Mouse (Mus musculus) MEL (cell line): ENCODE data around the gene Exoc5. TPM values are rescaled to one million over a fixed set of nuclear protein-coding genes. Genes with fewer than 3 reads are reported as not detected.
"Not testable (repeated sequence)": the region's sequence is repeated elsewhere in the genome, so short reads cannot be mapped to it uniquely, and the experiment has no call there.

Experiments
- DNase-seq: peaks from one replicate; pipeline ENCODE4 v3.0.0; 2011; ENCODE audit warnings: low read depth, low spot score
- H3K27ac ChIP-seq: 2 replicates; pipeline ENCODE4 v1.5.1; 2012; ENCODE audit warnings: low read depth, mild to moderate bottlenecking, control low read depth, low read length, moderate library complexity; ENCODE audit not compliant: control insufficient read depth
- H3K27me3 ChIP-seq, 2 experiments: fragments of 150-350 bp in 1 of 2; sonication (generic) in 1 of 2; 2 replicates each; pipeline ENCODE4 v1.6.1; 2012; ENCODE audit warnings: low read length in 2 of 2, mild to moderate bottlenecking in 2 of 2, improper control_type of control experiment in 1 of 2, moderate library complexity in 1 of 2; ENCODE audit not compliant: insufficient read depth in 2 of 2, control insufficient read depth in 1 of 2
- H3K36me3 ChIP-seq, 2 experiments: 2 replicates each; pipeline ENCODE4 v1.6.1; 2012 to 2014; ENCODE audit warnings: low read length in 2 of 2, improper control_type of control experiment in 1 of 2, inconsistent platforms in 1 of 2, mild to moderate bottlenecking in 1 of 2; ENCODE audit not compliant: insufficient read depth in 2 of 2, control insufficient read depth in 1 of 2
- H3K4me1 ChIP-seq, 2 experiments: fragments of 150-350 bp in 1 of 2; sonication (generic) in 1 of 2; 2 replicates each; pipeline ENCODE4 v1.6.1; 2012; ENCODE audit warnings: low read length in 2 of 2, improper control_type of control experiment in 1 of 2, mild to moderate bottlenecking in 1 of 2; ENCODE audit not compliant: insufficient read depth in 2 of 2, control insufficient read depth in 1 of 2
- H3K4me3 ChIP-seq, 2 experiments: fragments of 150-350 bp in 1 of 2; sonication (generic) in 1 of 2; 2 replicates each; pipeline ENCODE4 v1.5.1; 2012; ENCODE audit warnings: low read depth in 2 of 2, low read length in 2 of 2, mild to moderate bottlenecking in 2 of 2, moderate library complexity in 2 of 2, control low read depth in 1 of 2, improper control_type of control experiment in 1 of 2; ENCODE audit not compliant: control insufficient read depth in 1 of 2, insufficient read depth in 1 of 2
- H3K79me2 ChIP-seq: 2 replicates; pipeline ENCODE4 v1.6.1; 2012; ENCODE audit warnings: mild to moderate bottlenecking, low read length, moderate library complexity; ENCODE audit not compliant: control insufficient read depth, poor library complexity, insufficient read depth
- H3K9ac ChIP-seq: 2 replicates; pipeline ENCODE4 v1.6.1; 2012; ENCODE audit warnings: low read depth, mild to moderate bottlenecking, control low read depth, low read length, moderate library complexity; ENCODE audit not compliant: control insufficient read depth, poor library complexity, severe bottlenecking
- H3K9me3 ChIP-seq: fragments of 150-350 bp; sonication (generic); replicated peaks from 2 replicates; pipeline ENCODE4 v1.6.1; 2012; ENCODE audit warnings: mild to moderate bottlenecking, low read length, improper control_type of control experiment, moderate library complexity; ENCODE audit not compliant: insufficient read depth
- BHLHE40 ChIP-seq: IDR thresholded peaks from 2 replicates; pipeline ENCODE4 v1.6.1; 2012; ENCODE audit warnings: low read depth, mild to moderate bottlenecking, inconsistent platforms, low read length, improper control_type of control experiment, borderline replicate concordance
- CHD1 ChIP-seq: IDR thresholded peaks from 2 replicates; pipeline ENCODE4 v1.6.1; 2012; ENCODE audit warnings: low read depth, mild to moderate bottlenecking, inconsistent platforms, low read length, improper control_type of control experiment
- CHD2 ChIP-seq: IDR thresholded peaks from 2 replicates; pipeline ENCODE4 v1.6.1; 2011; ENCODE audit warnings: low read length, improper control_type of control experiment
- CTCF ChIP-seq, 3 experiments: IDR thresholded peaks in 2 of 3; conservative IDR thresholded peaks in 1 of 3; 2 replicates each; pipeline ENCODE4 v1.5.1; 2011 to 2012; ENCODE audit warnings: low read length in 3 of 3, low read depth in 2 of 3, mild to moderate bottlenecking in 2 of 3, improper control_type of control experiment in 1 of 3, inconsistent platforms in 1 of 3, mixed read lengths in 1 of 3, moderate library complexity in 1 of 3; ENCODE audit not compliant: control insufficient read depth in 1 of 3, insufficient read depth in 1 of 3, poor library complexity in 1 of 3, severe bottlenecking in 1 of 3
- ELF1 ChIP-seq: IDR thresholded peaks from 2 replicates; pipeline ENCODE4 v1.6.1; 2014; ENCODE audit warnings: low read depth, mild to moderate bottlenecking, inconsistent platforms, low read length, improper control_type of control experiment, moderate library complexity
- EP300 ChIP-seq, 2 experiments: IDR thresholded peaks; 2 replicates each; pipeline ENCODE4 v1.6.1; 2011; ENCODE audit warnings: improper control_type of control experiment in 2 of 2, low read length in 2 of 2, low read depth in 1 of 2, mild to moderate bottlenecking in 1 of 2
- ETS1 ChIP-seq: IDR thresholded peaks from 2 replicates; pipeline ENCODE4 v1.6.1; 2012; ENCODE audit warnings: low read depth, mild to moderate bottlenecking, inconsistent platforms, low read length, improper control_type of control experiment, moderate library complexity
- GABPA ChIP-seq: IDR thresholded peaks from 2 replicates; pipeline ENCODE4 v1.6.1; 2012; ENCODE audit warnings: low read depth, mild to moderate bottlenecking, inconsistent platforms, low read length, improper control_type of control experiment, moderate library complexity
- JUND ChIP-seq: IDR thresholded peaks from 2 replicates; pipeline ENCODE4 v1.6.1; 2011; ENCODE audit warnings: low read depth, mild to moderate bottlenecking, improper control_type of control experiment, low read length
- MAFK ChIP-seq: IDR thresholded peaks from 2 replicates; pipeline ENCODE4 v1.6.1; 2011; ENCODE audit warnings: low read depth, mild to moderate bottlenecking, low read length, improper control_type of control experiment, borderline replicate concordance
- MAX ChIP-seq: IDR thresholded peaks from 2 replicates; pipeline ENCODE4 v1.6.1; 2011; ENCODE audit warnings: low read length, improper control_type of control experiment
- MXI1 ChIP-seq: IDR thresholded peaks from 2 replicates; pipeline ENCODE4 v1.6.1; 2011; ENCODE audit warnings: mild to moderate bottlenecking, low read depth, low read length, improper control_type of control experiment
- MYC ChIP-seq: IDR thresholded peaks from 2 replicates; pipeline ENCODE4 v1.6.1; 2011; ENCODE audit warnings: low read depth, mild to moderate bottlenecking, low read length, improper control_type of control experiment, moderate library complexity
- POLR2A ChIP-seq, 2 experiments: IDR thresholded peaks; 2 replicates each; pipeline ENCODE4 v1.6.1; 2011 to 2012; ENCODE audit warnings: low read length in 2 of 2, mild to moderate bottlenecking in 2 of 2, control low read depth in 1 of 2, improper control_type of control experiment in 1 of 2, low read depth in 1 of 2, moderate library complexity in 1 of 2; ENCODE audit not compliant: control insufficient read depth in 1 of 2, insufficient read depth in 1 of 2, poor library complexity in 1 of 2
- POLR2AphosphoS2 ChIP-seq: IDR thresholded peaks from 2 replicates; pipeline ENCODE4 v1.6.1; 2011; ENCODE audit warnings: low read length, improper control_type of control experiment
- RAD21 ChIP-seq: IDR thresholded peaks from 2 replicates; pipeline ENCODE4 v1.6.1; 2011; ENCODE audit warnings: mild to moderate bottlenecking, low read depth, low read length, improper control_type of control experiment
- RCOR1 ChIP-seq: IDR thresholded peaks from 2 replicates; pipeline ENCODE4 v1.6.1; 2012; ENCODE audit warnings: low read depth, mild to moderate bottlenecking, inconsistent platforms, low read length, improper control_type of control experiment
- SIN3A ChIP-seq: IDR thresholded peaks from 2 replicates; pipeline ENCODE4 v1.6.1; 2012; ENCODE audit warnings: low read length, improper control_type of control experiment, inconsistent platforms
- SMC3 ChIP-seq: IDR thresholded peaks from 2 replicates; pipeline ENCODE4 v1.6.1; 2011; ENCODE audit warnings: low read depth, low read length, improper control_type of control experiment
- TAL1 ChIP-seq: IDR thresholded peaks from 2 replicates; pipeline ENCODE4 v1.6.1; 2012; ENCODE audit warnings: mild to moderate bottlenecking, inconsistent platforms, low read length, moderate library complexity, mixed read lengths
- USF1 ChIP-seq: IDR thresholded peaks from 2 replicates; pipeline ENCODE4 v1.6.1; 2014; ENCODE audit warnings: low read depth, mild to moderate bottlenecking, inconsistent platforms, low read length, improper control_type of control experiment, moderate library complexity
- USF2 ChIP-seq, 2 experiments: IDR thresholded peaks; 2 replicates each; pipeline ENCODE4 v1.6.1; 2011 to 2012; ENCODE audit warnings: improper control_type of control experiment in 2 of 2, low read length in 2 of 2, borderline replicate concordance in 1 of 2, inconsistent platforms in 1 of 2, low read depth in 1 of 2, mild to moderate bottlenecking in 1 of 2; ENCODE audit not compliant: insufficient read depth in 1 of 2
- ZMIZ1 ChIP-seq: IDR thresholded peaks from 2 replicates; pipeline ENCODE4 v1.6.1; 2012; ENCODE audit warnings: low read depth, mild to moderate bottlenecking, inconsistent platforms, low read length, improper control_type of control experiment, moderate library complexity
- ZNF384 ChIP-seq: IDR thresholded peaks from 2 replicates; pipeline ENCODE4 v1.6.1; 2012; ENCODE audit warnings: low read depth, mild to moderate bottlenecking, inconsistent platforms, low read length, improper control_type of control experiment
- polyA plus RNA-seq, 2 experiments: library from polyadenylated mRNA; stranded (reverse) in 1 of 2; unstranded in 1 of 2; fragments of >175 nt in 1 of 2; fragments of >200 nt in 1 of 2; gene quantifications; 2 replicates each; pipeline versions ENCODE4 v1.2.1 to v1.2.4; 2012; ENCODE audit warnings: low replicate concordance in 2 of 2, low read depth in 1 of 2; ENCODE audit not compliant: insufficient read length in 2 of 2, insufficient read depth in 1 of 2, missing spikeins in 1 of 2
- total RNA-seq: library from RNA; depleted of rRNA; stranded (reverse); fragments of 300-350 nt; gene quantifications from 2 replicates; pipeline ENCODE4 v1.2.3, GENCODE M21; 2012

Gene Exoc5
- total and polyA plus RNA-seq, 3 experiments: 23.0 to 56.4 (median 34.9) TPM

GRCm38 (mm10) chr14:49066274-49066823, at the start of gene Exoc5 (continued):
- TF ChIP-seq CTCF (IDR thresholded peaks at IDR 0.05 in 2 of 3, conservative IDR thresholded peaks at IDR 0.05 in 1 of 3; ENCODE audit: control insufficient read depth in 1 of 3, insufficient read depth in 1 of 3, low read depth in 2 of 3, low read length in 3 of 3, poor library complexity in 1 of 3, severe bottlenecking in 1 of 3) (no peak), MAFK (no peak), USF1 (no peak; the same call in 1 of the 2 replicates)

GRCm38 (mm10) chr14:49091755-49092154, 25.3 kb upstream of the Exoc5 start:
- not testable (repeated sequence) for H3K4me3 ChIP-seq, H3K9ac ChIP-seq, H3K9me3 ChIP-seq, H3K27me3 ChIP-seq, DNase-seq, H3K79me2 ChIP-seq, H3K27ac ChIP-seq, H3K36me3 ChIP-seq, H3K4me1 ChIP-seq
- TF ChIP-seq CTCF (IDR thresholded peaks at IDR 0.05 in 2 of 3, conservative IDR thresholded peaks at IDR 0.05 in 1 of 3; ENCODE audit: control insufficient read depth in 1 of 3, insufficient read depth in 1 of 3, low read depth in 2 of 3, low read length in 3 of 3, poor library complexity in 1 of 3, severe bottlenecking in 1 of 3) (peak in 1 of 3 experiments; percentile 35; a peak in 2 of 6 replicates), RAD21 (peak; percentile 46), ZNF384 (peak; percentile 62)

- no peaks in the 10 kb centered on the region for H3K4me1 ChIP-seq
- no peaks in the 10 kb centered on the region for H3K79me2 ChIP-seq
- TF ChIP-seq USF2 (IDR thresholded peaks at IDR 0.05; ENCODE audit: borderline replicate concordance in 1 of 2, insufficient read depth in 1 of 2, low read depth in 1 of 2, low read length in 2 of 2) (no peak), POLR2A (IDR thresholded peaks at IDR 0.05; ENCODE audit: control insufficient read depth in 1 of 2, insufficient read depth in 1 of 2, low read depth in 1 of 2, low read length in 2 of 2, poor library complexity in 1 of 2) (no peak), EP300 (IDR thresholded peaks at IDR 0.05; ENCODE audit: low read depth in 1 of 2, low read length in 2 of 2) (no peak), MAX (no peak), ZMIZ1 (no peak), MYC (no peak)
- H3K36me3 ChIP-seq: peaks cover 0 to 3% of the 10 kb centered on the region in 2 experiments; a peak in 2 of 4 replicates
- H3K9ac ChIP-seq: no peak overlapping the region
- H3K27ac ChIP-seq: no peak overlapping the region
- H3K4me3 ChIP-seq: no peak overlapping the region
- no peaks in the 10 kb centered on the region for H3K27me3 ChIP-seq
- DNase-seq: no peak
- H3K9me3 ChIP-seq: no peaks in the 10 kb centered on the region
Measured at GRCm38 (mm10) chr14:49091277-49091676, 24.8 kb upstream of the Exoc5 start.

GRCm38 (mm10) chr14:49090102-49090501, 23.6 kb upstream of the Exoc5 start:
- no peak overlapping the region for H3K9ac ChIP-seq
- no peak for TF ChIP-seq POLR2AphosphoS2
- no peak for TF ChIP-seq GABPA
- no peak for TF ChIP-seq SIN3A
- no peak for TF ChIP-seq JUND
- TF ChIP-seq ETS1: no peak
- no peak for TF ChIP-seq USF2 (IDR thresholded peaks at IDR 0.05; ENCODE audit: borderline replicate concordance in 1 of 2, insufficient read depth in 1 of 2, low read depth in 1 of 2, low read length in 2 of 2)
- TF ChIP-seq BHLHE40: no peak
- no peak for TF ChIP-seq RCOR1
- no peak for TF ChIP-seq CHD1
- no peak for TF ChIP-seq SMC3
- no peak for TF ChIP-seq CHD2
- no peak for TF ChIP-seq MXI1
- no peak for TF ChIP-seq MAX
- TF ChIP-seq TAL1: no peak
- no peak for TF ChIP-seq ELF1
- no peak for TF ChIP-seq MYC
- TF ChIP-seq, all 39 proteins: peak for 0

More at GRCm38 (mm10) chr14:49090102-49090501, 23.6 kb upstream of the Exoc5 start:
- Histone ChIP-seq H3K79me2 (no peaks in the 10 kb centered on the region), H3K27ac (no peak overlapping the region), H3K4me3 (no peak overlapping the region), H3K36me3 (peaks cover 0 to 3% of the 10 kb centered on the region in 2 experiments; a peak in 2 of 4 replicates), H3K4me1 (no peaks in the 10 kb centered on the region), H3K9me3 (no peaks in the 10 kb centered on the region), H3K27me3 (no peaks in the 10 kb centered on the region)
- DNase-seq: no peak
